Mouse (Mus musculus) G1E (cell line): ENCODE measurements around the gene Cops4. TPM values are rescaled to one million over a fixed set of nuclear protein-coding genes. Genes with fewer than 3 reads are reported as not detected.

Source experiments
- ATAC-seq: 2 replicates; pipeline ENCODE4 v1.8.0; 2016; ENCODE audit warnings: mild to moderate bottlenecking; ENCODE audit not compliant: insufficient number of reproducible peaks, poor library complexity, low FRiP score, severe bottlenecking; ENCODE audit errors: extremely low read depth
- DNase-seq: peaks from one replicate; pipeline ENCODE4 v3.0.0; 2012; ENCODE audit warnings: low spot score
- H3K27me3 ChIP-seq: 2 replicates; pipeline ENCODE4 v1.6.1; 2012; ENCODE audit warnings: mild to moderate bottlenecking, low read length, inconsistent platforms; ENCODE audit not compliant: insufficient read depth
- H3K36me3 ChIP-seq: replicated peaks from 2 replicates; pipeline ENCODE3; 2012; ENCODE audit warnings: mild to moderate bottlenecking, inconsistent platforms
- H3K4me1 ChIP-seq: 2 replicates; pipeline ENCODE4 v1.6.1; 2012; ENCODE audit warnings: low read depth, low read length, inconsistent platforms, mixed read lengths; ENCODE audit not compliant: insufficient read depth
- H3K4me3 ChIP-seq: 2 replicates; pipeline ENCODE4 v1.5.1; 2012; ENCODE audit warnings: low read depth, mild to moderate bottlenecking, inconsistent platforms, low read length, moderate library complexity, mixed read lengths
- H3K9me3 ChIP-seq: replicated peaks from 2 replicates; pipeline ENCODE4 v1.6.1; 2012; ENCODE audit warnings: inconsistent platforms
- CTCF ChIP-seq: IDR thresholded peaks from 2 replicates; pipeline ENCODE4 v1.5.1; 2012; ENCODE audit warnings: low read depth, low read length, inconsistent platforms, mixed read lengths
- GATA1 ChIP-seq: IDR thresholded peaks from 2 replicates; pipeline ENCODE4 v1.6.1; 2012; ENCODE audit warnings: borderline replicate concordance, low read length, inconsistent platforms, mixed read lengths
- GATA2 ChIP-seq: IDR thresholded peaks from 2 replicates; pipeline ENCODE4 v1.6.1; 2012; ENCODE audit warnings: low read depth, low read length, inconsistent platforms, borderline replicate concordance
- POLR2AphosphoS5 ChIP-seq: IDR thresholded peaks from 2 replicates; pipeline ENCODE4 v1.6.1; 2012; ENCODE audit warnings: low read depth, low read length, inconsistent platforms; ENCODE audit not compliant: insufficient replicate concordance
- TAL1 ChIP-seq: conservative IDR thresholded peaks from 2 replicates; pipeline ENCODE4 v1.6.1; 2012; ENCODE audit warnings: low read depth, low read length, inconsistent platforms, mixed read lengths
- polyA plus RNA-seq: library from polyadenylated mRNA; stranded (reverse); fragments of >175 nt; gene quantifications from 2 replicates; pipeline ENCODE4 v1.2.3, GENCODE M21; 2012
- total RNA-seq, 2 experiments: library from RNA; stranded (forward) in 1 of 2; stranded (reverse) in 1 of 2; fragments of 200-1000 nt in 1 of 2; fragments of >200 nt in 1 of 2; fragmentation: Nextera tagmentation in 1 of 2; gene quantifications; 2 replicates each; pipeline ENCODE4 v1.2.3; 2014 to 2017

Gene Cops4
- total and polyA plus RNA-seq, 3 experiments: 11.9 to 120 (median 84.4) TPM

- no peak overlapping the region for H3K4me3 ChIP-seq
- ATAC-seq (no peak), DNase-seq (no peak)
- no peak for TF ChIP-seq TAL1
- TF ChIP-seq CTCF: no peak
- TF ChIP-seq GATA1: no peak
- TF ChIP-seq POLR2AphosphoS5: no peak
- TF ChIP-seq GATA2: no peak
- H3K4me1 ChIP-seq: peaks cover 39% of the 10 kb centered on the region
- H3K9me3 ChIP-seq: no peaks in the 10 kb centered on the region
- H3K27me3 ChIP-seq: peaks cover 19% of the 10 kb centered on the region
- no peaks in the 10 kb centered on the region for H3K36me3 ChIP-seq
Measured at GRCm38 (mm10) chr5:100578863-100579411, 60.8 kb downstream of the Cops4 start.

GRCm38 (mm10) chr5:100581622-100582434 is 63.7 kb downstream of the Cops4 start:
- no peak for DNase-seq
- H3K4me1 ChIP-seq: peaks cover 29% of the 10 kb centered on the region
- no peak for TF ChIP-seq GATA2
- no peak for TF ChIP-seq CTCF
- TF ChIP-seq GATA1: no peak
- no peak for TF ChIP-seq POLR2AphosphoS5
- no peak for TF ChIP-seq TAL1
- ATAC-seq: no peak
- no peaks in the 10 kb centered on the region for H3K36me3 ChIP-seq
- H3K27me3 ChIP-seq: peaks cover 25% of the 10 kb centered on the region
- H3K9me3 ChIP-seq: no peaks in the 10 kb centered on the region
- H3K4me3 ChIP-seq: no peak overlapping the region

- no peaks in the 10 kb centered on the region for H3K9me3 ChIP-seq
- no peak for DNase-seq
- TF ChIP-seq CTCF (no peak), POLR2AphosphoS5 (no peak), GATA2 (no peak), TAL1 (no peak), GATA1 (no peak)
- no peaks in the 10 kb centered on the region for H3K36me3 ChIP-seq
- peaks cover 27% of the 10 kb centered on the region for H3K27me3 ChIP-seq
- H3K4me1 ChIP-seq: peaks cover 25% of the 10 kb centered on the region
- no peak; the same call in 1 of the 2 replicates for ATAC-seq
- no peak overlapping the region for H3K4me3 ChIP-seq
Measured at GRCm38 (mm10) chr5:100582435-100582826, 64.3 kb downstream of the Cops4 start.

GRCm38 (mm10) chr5:100583066-100583465 is 65.0 kb downstream of the Cops4 start:
- H3K36me3 ChIP-seq: no peaks in the 10 kb centered on the region
- peaks cover 28% of the 10 kb centered on the region for H3K27me3 ChIP-seq
- ATAC-seq (no peak), DNase-seq (no peak)
- H3K4me1 ChIP-seq: peaks cover 21% of the 10 kb centered on the region
- H3K9me3 ChIP-seq: no peaks in the 10 kb centered on the region
- TF ChIP-seq CTCF (no peak), GATA2 (no peak), GATA1 (no peak), TAL1 (no peak), POLR2AphosphoS5 (no peak)
- no peak overlapping the region for H3K4me3 ChIP-seq

- Histone ChIP-seq H3K36me3 (no peaks in the 10 kb centered on the region), H3K4me1 (peaks cover 21% of the 10 kb centered on the region), H3K27me3 (peaks cover 18% of the 10 kb centered on the region), H3K4me3 (no peak overlapping the region), H3K9me3 (no peaks in the 10 kb centered on the region)
- DNase-seq (no peak), ATAC-seq (no peak)
- TF ChIP-seq TAL1: no peak
- TF ChIP-seq POLR2AphosphoS5: no peak
- no peak for TF ChIP-seq GATA2
- TF ChIP-seq CTCF: no peak
- TF ChIP-seq GATA1: no peak
Measured at GRCm38 (mm10) chr5:100585206-100585644, 67.1 kb downstream of the Cops4 start.

- ATAC-seq: no peak
- no peaks in the 10 kb centered on the region for H3K9me3 ChIP-seq
- H3K36me3 ChIP-seq: no peaks in the 10 kb centered on the region
- DNase-seq: no peak
- no peak for TF ChIP-seq CTCF
- no peak for TF ChIP-seq GATA1
- TF ChIP-seq POLR2AphosphoS5: no peak
- no peak for TF ChIP-seq GATA2
- H3K4me3 ChIP-seq: no peak overlapping the region
- peaks cover 16% of the 10 kb centered on the region for H3K27me3 ChIP-seq
- H3K4me1 ChIP-seq: peaks cover 21% of the 10 kb centered on the region
Measured at GRCm38 (mm10) chr5:100585657-100586056, 67.5 kb downstream of the Cops4 start.
